Mouse (Mus musculus) heart, embryonic 10.5 days (tissue): ENCODE measurements around the gene Gm17689. TPM values are rescaled to one million over a fixed set of nuclear protein-coding genes. Genes with fewer than 3 reads are reported as not detected.

Experiments
- DNase-seq: peaks from one replicate; pipeline ENCODE4 v3.0.0-alpha.2; 2017; ENCODE audit warnings: low spot score
- H3K27ac ChIP-seq: fragments of 300-500 bp; sonication (generic); 2 replicates; pipeline ENCODE4 v1.5.1; 2016; ENCODE audit warnings: mild to moderate bottlenecking
- H3K27me3 ChIP-seq: fragments of 300-500 bp; sonication (generic); 2 replicates; pipeline ENCODE4 v1.6.1; 2016; ENCODE audit warnings: mild to moderate bottlenecking; ENCODE audit not compliant: poor library complexity, insufficient read depth, severe bottlenecking
- H3K36me3 ChIP-seq: fragments of 300-500 bp; sonication (generic); 2 replicates; pipeline ENCODE4 v1.6.1; 2016; ENCODE audit warnings: mild to moderate bottlenecking, moderate library complexity
- H3K4me1 ChIP-seq: fragments of 300-500 bp; sonication (generic); 2 replicates; pipeline ENCODE4 v1.6.1; 2016; ENCODE audit warnings: mild to moderate bottlenecking
- H3K4me3 ChIP-seq: fragments of 300-500 bp; sonication (generic); 2 replicates; pipeline ENCODE4 v1.5.1; 2016; ENCODE audit warnings: mild to moderate bottlenecking, moderate library complexity
- H3K9me3 ChIP-seq: fragments of 300-500 bp; sonication (generic); 2 replicates; pipeline ENCODE4 v1.6.1; 2016; ENCODE audit warnings: mild to moderate bottlenecking, moderate library complexity
- WGBS: fragments of 180-500 bp; shearing (Covaris S2); methylation state at CpG from one replicate; pipeline ENCODE4 v1.1.7; 2016; 5-methylcytosine and 5-hydroxymethylcytosine counted together
- polyA plus RNA-seq: library from polyadenylated mRNA; unstranded; fragments of >200 nt; fragmentation: Nextera tagmentation; extraction: Ambion mirVana; gene quantifications from 2 replicates; pipeline ENCODE4 v1.2.1, GENCODE M21; 2016

The Gm17689 gene
- polyA plus RNA-seq, result not detected in 2 replicates

GRCm38 (mm10) chr9:36582535-36582934 is at the start of gene Gm17689:
Gm17689 (minus strand) TSS chr9:36582635.
- WGBS, result 67% methylated on average over 1 of the region's 1 CpGs

GRCm38 (mm10) chr9:36541863-36542262 is 40.6 kb downstream of the Gm17689 start, which contains the start of gene Gm5615:
Gm5615 (minus strand) TSS chr9:36541963.
- no peaks in the 10 kb centered on the region for H3K4me1 ChIP-seq
- DNase-seq, result no peak
- no peak within 1 kb of the TSS for H3K4me3 ChIP-seq
- H3K27ac ChIP-seq, result no peak within 1 kb of the TSS
- H3K36me3 ChIP-seq, result no peaks in the 10 kb centered on the region
- H3K27me3 ChIP-seq, result no peaks in the 10 kb centered on the region
- 0 out of 2 replicates have a peak, but pooled peaks cover 3% of the 10 kb centered on the region for H3K9me3 ChIP-seq
- whole genome bisulfite sequencing, result 84% methylated on average over 2 of the region's 2 CpGs

More at GRCm38 (mm10) chr9:36582535-36582934, at the start of gene Gm17689:
- Histone ChIP-seq H3K36me3 (no peaks in the 10 kb centered on the region), H3K27me3 (no peaks in the 10 kb centered on the region), H3K4me1 (no peaks in the 10 kb centered on the region), H3K4me3 (no peak within 1 kb of the TSS), H3K9me3 (peaks cover 12% of the 10 kb centered on the region; the same call in 1 of the 2 replicates), H3K27ac (no peak within 1 kb of the TSS)
- no peak for DNase-seq

Other genes starting within 250 kb of the Gm17689 start
- not detected in 2 replicates for gene Gm7257, start 150.8 kb downstream of the Gm17689 start, polyA plus RNA-seq
- gene Gm9513, start 107.0 kb downstream of the Gm17689 start, polyA plus RNA-seq, result not detected in 2 replicates
- gene Gm5615, start 40.7 kb downstream of the Gm17689 start, polyA plus RNA-seq, result not detected in 2 replicates
- gene A630095E13Rik, start 60.7 kb upstream of the Gm17689 start, polyA plus RNA-seq, result not detected in 2 replicates
- not detected in 2 replicates for gene Acrv1, start 110.6 kb upstream of the Gm17689 start, polyA plus RNA-seq
- gene Chek1, start 144.4 kb upstream of the Gm17689 start, polyA plus RNA-seq, result 26.7 and 37.6 TPM in 2 replicates
- 173 and 214 TPM in 2 replicates for gene Stt3a, start 185.0 kb upstream of the Gm17689 start, polyA plus RNA-seq
- gene Ei24, start 214.8 kb upstream of the Gm17689 start, polyA plus RNA-seq, result 71.1 and 81.5 TPM in 2 replicates
- 1.9 and 3.8 TPM in 2 replicates for gene Fez1, start 239.2 kb upstream of the Gm17689 start, polyA plus RNA-seq